Mouse (Mus musculus): ENCODE results near the gene Ccnd2.
A peak's percentile ranks its signal among the peaks of the same experiment; 100 is the strongest.

The Ccnd2 gene

DNA sequence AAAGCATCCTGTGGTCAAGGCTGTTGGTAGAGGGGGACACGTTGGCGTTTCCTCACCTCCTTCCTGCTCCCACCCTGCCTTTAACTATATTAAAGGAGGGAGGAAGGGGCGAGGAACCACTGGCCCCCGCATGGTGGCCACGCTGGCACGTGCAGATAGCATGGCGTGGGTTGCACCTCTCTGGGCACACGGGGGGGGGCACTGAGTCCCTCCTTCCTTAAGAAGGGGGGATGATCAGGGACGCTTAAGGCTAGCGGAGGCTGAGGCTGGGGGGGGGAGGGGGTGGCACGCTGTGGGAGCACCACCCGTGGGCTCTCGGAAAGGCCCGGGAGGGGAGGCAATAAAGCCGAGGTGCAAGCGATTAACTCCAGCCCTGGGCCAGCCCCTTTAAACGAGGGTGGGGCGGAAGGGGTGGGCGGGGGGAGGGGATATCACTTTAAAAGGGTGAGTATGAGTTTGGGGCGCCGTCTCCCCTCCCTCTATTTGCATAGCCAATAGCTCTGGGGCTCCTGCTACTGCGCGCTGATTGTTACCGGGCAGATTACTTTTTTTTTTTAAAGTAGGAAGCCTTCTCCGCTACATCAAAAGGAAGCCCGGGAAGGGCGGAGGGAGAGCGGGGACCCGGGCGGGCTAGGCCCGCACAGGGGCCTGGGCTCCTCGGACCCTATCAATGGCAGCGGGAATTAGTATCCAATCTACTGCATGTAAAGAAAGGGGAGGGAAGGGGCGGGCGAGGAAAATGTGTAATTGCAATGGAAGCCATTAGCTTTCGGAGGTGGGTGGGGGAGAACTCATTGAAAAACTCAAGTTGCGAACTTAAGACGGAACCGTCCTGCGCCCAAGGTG, at the start of gene Ccnd2:
Ccnd2 (minus strand) TSS at position 88 of the 846 bp plus-strand sequence.
- DNase-seq (ENCODE audit: low spot score in 2 of 2) = peak in 1 of 2 experiments; percentile 69

DNA sequence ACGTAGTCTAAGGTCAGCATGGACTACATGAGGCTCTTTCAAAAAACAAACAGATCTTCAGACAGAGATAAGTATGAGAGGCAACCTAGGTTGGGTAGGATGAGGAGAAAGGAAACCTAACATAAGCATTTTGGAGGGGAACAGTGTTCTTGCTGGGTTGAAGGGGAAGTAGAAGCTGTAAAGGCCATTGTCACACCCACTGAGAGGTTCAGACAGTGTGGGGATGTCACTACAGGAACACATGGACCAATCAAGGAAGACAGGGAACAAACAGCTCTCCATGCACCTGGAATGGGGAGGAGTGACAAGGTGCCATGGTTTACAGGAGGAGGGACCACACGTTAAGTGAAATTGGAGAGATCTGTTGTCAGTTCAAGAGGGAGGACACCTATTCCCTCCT, 45.0 kb upstream of the Ccnd2 start:
- no peak for DNase-seq (ENCODE audit: low spot score in 2 of 2)

DNA sequence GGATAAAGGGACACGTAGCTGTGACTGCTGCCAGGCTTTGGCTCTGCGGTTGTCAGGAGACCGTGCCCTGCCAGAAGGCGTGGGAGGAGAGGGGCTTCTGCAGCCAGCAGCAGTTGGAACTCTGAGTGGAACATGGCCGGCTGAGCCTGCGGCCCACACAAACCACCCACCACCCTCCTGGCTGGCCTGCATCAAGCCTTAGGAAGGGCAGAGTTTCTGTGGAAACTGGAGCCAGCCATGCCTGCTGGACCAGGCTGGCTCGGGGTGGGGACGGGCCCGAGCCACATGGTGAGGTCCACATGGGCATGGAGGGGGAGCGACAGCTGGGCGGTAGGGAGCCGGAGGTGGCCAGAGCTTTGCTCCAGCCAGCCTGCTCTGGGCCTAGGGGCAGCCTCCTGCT, 29.3 kb upstream of the Ccnd2 start:
- DNase-seq (ENCODE audit: low spot score in 2 of 2) = no peak

DNA sequence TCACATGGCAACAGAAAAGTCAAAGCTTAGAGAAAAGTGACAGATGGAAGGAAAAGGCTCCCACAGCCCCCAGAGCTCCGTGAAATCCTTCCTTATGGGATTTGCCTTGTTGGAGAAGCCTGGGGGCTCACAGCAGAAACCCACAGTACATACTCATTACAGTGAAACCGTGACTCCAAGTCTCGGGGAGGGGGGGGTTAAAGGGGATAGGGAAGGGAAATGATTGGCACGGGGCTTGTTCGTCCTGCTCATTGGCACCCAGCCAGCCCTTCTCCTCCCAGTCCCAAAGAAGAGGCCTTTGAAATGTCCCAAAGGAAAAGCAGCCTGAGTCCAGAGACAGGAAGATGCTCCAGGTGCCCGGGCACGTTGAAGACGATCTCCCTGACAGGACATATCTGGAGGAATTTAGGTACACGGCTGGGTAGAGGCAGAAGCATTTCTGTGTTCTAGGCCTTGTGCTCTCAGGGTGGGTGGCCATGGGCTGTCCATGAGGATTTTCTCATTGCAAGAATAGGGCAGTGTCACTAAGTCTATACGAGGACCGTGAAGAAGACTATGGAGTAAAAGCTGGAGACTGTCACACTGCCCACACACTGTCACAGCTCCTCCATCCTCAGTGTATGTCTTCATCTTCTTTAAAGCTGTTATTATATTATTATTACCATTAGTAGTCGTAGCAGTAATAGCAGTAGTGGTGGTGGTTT, 27.2 kb upstream of the Ccnd2 start:
- DNase-seq (ENCODE audit: low spot score in 2 of 2) = no peak

DNA sequence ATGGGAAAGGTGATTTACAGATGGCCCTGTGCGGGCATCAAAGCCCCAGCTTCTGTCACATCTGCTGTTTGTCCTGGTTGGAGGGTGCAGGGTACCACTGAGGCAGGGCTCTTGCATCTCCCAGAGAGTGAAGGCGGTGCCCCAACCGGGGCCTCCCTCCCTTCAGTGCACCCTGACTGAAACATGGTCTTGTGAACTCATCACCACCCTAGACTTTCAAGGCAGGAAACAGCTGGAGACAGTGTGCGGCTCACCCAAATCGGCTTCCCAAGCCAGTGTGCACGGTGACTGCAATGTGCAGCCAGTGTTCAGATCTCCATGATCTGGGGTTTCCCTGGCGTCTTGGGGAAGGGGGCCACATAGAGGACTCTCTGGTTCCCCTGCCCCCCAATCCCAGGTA, 26.0 kb upstream of the Ccnd2 start:
- no peak for DNase-seq (ENCODE audit: low spot score in 2 of 2)

DNA sequence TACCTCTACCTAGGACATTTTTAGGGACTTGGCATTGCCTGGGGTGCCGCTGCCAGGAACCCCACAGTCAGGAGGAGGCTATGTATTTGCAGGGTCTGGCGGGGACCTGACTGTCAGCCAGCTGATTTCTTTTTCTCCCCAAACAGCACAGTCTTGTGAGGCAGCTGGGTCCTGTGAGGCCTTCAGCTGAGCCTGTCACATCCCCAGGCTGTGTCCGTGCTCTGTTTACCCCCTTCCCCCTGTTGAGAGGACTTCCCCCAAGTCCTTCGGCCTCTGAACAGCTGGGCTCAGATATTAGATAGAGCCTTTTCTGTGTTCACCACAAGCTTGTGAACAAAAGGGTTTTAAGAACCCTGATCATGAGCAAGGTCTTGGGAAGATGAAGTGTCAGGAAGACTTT, 25.4 kb upstream of the Ccnd2 start:
- no peak for DNase-seq (ENCODE audit: low spot score in 2 of 2)

DNA sequence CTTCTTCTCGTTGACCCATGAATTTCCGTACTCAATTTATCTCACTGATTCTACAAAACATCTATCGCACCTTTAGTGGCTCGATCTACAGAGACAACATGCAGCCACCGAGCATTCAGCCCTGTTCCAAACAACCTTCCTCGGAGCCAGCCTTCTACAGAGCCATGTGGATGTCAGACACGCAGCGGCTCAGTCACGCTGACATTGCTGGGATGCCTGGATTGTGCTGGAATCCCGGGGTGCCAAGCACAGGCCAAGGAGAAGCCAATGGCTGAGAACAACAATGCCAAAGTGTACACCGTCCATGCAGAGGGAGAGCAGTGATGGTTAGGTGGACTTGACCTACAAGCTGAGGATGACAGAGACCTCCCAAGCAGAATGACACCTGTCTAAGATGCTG, 20.5 kb upstream of the Ccnd2 start:
- DNase-seq (ENCODE audit: low spot score in 2 of 2) = no peak

DNA sequence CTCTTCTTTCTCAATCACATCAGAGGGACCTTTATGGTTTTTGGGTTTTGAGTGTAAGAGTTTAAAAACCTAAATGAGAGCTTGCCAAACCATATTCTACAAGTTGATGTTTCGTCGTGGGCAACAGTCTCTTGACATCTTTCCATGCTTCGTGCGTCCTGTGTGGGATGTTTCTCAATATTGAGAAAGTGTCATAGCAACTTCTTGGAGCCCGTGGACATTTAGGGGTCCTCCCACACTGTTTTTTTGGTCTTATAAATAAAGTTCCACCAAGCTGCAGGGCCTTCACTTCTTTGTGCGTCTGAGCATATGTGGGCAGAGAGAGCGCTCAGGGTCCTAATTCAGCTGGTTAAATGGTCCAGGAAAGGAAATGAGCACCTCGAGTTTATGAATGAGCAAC, 18.7 kb upstream of the Ccnd2 start:
- no peak for DNase-seq (ENCODE audit: low spot score in 2 of 2)

DNA sequence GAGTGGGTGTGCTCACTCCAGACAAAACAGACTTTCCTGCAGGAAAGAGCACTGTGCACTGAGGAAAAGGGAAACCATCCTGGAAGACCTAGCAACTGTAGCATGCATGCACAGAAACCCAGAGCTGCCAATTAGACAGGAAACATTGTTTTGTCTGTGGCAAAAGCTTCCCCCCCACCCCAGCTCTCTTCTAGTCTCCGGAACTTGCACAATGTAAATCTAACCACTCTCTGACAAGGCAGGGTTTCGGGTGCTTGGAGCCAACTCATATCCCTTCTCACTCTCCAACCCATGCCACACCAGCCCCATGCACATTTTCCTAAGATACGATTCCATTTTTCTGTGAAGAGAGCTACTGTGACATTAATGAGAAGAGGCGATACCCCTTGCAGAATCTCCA, 13.7 kb upstream of the Ccnd2 start:
- DNase-seq (ENCODE audit: low spot score in 2 of 2) = no peak

DNA sequence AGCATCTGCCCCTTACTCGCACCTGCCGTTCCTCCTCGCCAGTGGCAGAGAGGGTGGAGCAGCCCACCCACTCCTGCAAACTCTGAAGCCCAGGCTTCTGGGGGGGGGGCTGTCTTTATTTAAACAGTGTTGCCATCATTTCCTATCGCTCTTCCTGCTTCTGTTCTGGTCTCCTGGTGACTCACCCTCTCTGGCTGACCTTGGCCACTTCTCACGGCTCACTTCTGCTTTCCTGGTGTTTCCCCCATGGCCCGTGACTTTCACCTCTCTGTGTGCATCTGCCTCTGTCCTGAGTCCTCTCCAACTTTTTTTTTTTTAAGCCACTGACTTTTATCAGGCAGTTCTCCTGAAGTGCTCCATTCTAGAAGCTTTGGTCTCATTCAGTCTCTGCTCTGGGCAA, 10.8 kb upstream of the Ccnd2 start:
- no peak for DNase-seq (ENCODE audit: low spot score in 2 of 2)

DNA sequence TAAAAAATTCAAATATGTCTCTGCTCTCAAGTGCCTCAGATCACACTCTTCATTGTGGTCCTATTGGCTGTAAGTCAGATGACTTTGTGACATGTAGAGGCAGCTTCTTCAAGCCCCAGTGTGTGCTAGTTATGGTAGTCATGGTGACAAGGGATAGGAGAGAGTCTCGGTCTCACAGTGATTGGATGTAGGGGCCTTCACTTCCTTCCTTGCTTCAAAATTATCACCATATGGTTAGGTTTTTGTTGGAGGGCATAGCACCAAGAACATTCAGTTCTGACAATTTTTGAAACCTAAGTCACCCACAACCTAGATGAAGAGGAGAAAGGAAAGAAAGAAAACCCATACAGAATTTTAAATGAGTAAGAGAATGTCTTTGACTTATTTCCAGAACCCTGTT, 5.3 kb upstream of the Ccnd2 start:
- no peak for DNase-seq (ENCODE audit: low spot score in 2 of 2)

DNA sequence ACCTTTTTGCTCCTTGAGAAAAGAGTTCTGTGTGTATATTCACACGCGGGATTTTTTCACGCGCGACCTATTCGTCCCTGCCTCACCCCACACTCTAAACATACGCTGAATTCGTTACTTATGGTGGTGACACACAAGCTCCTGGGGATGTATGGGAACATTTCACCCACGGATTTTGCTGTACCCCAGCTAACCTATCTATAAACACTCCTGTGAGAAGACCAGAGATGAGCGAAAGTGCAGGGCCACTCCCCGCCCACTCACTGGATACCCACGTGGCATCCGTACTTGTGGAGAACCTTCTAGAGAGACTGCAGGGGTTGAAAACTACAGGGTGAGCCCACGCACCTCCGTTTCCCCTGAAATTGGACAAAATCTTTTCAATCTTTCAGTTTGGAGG, 3.5 kb upstream of the Ccnd2 start:
- no peak for DNase-seq (ENCODE audit: low spot score in 2 of 2)

DNA sequence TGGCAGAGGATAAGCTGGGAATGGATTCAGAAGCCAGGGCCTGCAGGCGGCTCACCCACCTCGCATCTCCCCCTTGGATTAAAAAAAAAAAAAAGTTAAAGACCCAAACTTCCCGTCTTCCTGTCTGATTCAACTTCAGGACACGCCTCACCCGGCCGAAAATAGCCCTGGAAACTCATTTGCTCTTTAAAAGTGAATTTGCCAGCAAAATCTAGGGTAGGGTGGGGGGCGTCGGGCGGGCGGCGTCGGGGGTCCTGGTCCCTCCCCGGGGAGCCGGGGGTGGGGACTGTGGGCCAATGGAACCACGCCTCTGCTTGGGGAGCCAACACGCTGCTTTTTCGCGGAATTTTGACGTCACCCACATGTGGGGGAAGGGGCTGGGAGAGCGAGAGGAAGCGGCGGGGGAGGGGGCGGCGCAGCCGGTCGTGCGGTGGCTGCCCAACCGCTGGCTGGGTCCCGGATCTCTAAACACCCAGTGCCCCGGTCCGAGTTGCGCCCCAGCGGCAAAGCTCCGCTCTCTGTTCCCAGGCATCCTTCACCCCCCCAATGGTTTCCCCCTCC, 2.8 kb upstream of the Ccnd2 start:
- no peak for DNase-seq (ENCODE audit: low spot score in 2 of 2)

DNA sequence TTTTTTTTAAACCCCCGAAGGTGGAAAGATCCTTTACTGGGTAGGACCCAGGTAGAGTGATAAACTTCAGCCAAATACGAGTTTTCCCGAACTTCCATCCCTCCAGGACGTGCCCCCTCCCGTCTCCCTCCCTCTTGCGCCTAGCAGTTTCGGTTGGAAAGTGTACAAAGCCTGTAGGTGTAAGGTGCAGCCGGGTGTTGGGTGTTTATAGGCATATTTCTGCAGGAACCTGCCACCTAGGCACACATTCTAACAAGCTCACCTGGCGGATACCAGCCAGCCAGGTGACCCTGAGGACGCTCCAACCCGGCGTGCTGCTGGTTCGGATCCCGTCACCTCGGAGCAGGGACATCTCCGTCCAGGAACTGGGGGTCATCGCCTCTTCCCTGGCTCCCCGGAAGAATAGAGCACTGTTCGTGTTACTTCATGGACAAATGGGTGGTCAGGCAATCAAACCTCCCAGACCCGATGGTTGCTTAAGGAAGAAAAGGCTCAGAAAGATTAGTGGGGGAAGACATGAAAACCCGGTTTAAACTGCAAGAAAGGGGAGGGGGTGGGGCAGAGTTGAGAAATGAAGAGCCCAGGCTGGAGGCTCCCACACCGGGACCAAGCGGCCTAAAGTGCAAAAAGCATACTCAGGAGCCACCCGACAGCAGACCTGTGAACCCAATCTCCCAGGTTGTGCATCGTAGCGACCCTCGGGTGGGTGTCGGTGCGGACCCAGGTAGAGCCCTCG, 2.1 kb upstream of the Ccnd2 start:
- DNase-seq (ENCODE audit: low spot score in 2 of 2) = no peak

DNA sequence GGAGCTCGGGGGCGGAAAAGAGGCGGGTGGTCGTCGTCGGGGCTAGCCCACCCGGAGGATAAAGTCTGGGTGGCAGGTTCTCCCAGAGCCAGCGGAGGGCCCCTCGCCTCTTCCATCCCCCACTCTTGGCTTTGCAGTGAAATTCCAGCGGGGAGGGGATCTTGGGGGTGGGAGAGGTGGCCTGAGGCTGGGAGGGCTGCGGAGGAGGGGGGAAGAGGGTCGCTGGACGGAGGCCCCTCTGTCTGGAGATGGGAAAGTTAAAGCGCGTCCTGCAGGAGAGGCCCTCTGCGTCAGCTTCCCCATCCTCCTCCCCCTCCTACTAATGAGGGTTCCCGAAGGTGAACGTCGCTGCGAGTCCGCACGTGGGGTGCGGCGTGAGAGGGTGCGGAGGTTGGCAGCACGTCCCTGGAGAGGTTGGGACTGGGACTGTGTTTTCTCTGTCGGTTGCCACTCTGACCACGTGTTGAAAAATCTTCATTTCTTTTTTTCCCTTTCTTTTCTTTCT, 1.4 kb upstream of the Ccnd2 start:
- DNase-seq (ENCODE audit: low spot score in 2 of 2) = no peak

DNA sequence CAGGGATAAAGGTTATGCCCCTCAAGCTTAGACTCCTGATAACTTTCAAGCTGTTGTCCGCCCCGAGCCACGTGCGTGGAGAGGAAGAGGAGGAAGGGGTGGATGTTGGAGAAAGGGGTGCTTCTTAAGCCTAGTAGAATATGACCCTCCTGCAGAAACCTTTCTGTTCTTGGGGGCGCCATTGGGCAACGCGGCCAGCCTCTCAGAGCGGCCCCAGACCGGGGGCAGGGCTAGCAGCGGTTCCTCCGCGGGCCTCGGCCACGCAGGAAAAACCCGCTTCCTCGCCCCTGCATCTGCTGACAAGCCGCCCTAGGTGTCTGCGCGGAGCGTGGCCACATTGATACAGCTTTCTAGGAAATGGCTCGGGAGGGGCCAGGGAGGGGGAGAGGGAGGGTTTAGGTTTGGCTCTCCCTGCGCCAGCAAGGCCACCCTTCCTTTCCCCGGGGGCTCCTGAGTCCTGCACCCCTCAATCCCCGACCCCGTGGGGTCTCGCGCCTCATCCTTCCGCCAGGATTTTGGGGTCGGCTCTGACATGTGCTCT, 358 bp downstream of the Ccnd2 start:
- no peak for DNase-seq (ENCODE audit: low spot score in 2 of 2)

DNA sequence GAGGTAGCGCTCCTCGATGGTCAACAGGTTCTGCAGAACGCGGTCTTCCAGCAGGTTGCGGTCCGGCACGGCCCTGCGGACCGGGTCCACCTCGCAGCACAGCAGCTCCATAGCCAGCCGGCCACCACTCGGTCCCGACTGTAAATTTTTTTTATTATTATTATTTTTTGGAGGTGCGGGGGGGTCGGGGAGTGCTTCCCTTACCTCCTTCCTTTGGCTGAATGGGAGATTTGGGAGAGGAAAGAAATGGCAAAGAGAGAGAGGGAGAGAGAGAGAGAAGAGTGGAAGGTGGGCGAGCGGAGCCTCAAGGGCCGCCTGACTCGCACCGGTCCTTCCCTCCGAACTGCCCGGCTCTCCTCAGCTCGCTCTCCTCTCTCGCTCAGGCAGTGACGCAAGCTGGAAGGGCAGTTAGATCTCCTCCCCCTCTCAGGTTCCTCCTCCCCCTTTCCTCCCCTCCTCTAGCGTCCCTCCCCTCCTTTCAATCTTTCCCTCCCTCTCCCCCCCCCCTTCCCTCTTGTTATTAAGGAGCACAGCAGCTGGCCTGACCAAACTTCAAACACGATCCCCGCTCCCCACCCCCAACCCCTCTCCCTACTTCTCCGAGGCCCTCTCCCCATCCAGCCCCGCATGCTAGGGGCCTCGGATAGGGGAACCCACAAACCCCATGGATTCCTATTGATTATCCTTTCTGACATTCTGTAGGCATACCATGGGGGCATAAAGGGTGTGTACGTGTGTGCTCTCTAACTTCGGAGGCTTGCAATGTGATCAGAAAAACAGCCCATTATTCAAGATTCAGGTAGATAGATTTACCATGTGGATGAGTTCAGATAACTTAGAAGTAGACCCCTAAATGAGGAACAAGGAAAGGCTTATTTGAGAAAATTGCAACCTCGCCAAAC, 1.1 kb downstream of the Ccnd2 start:
- peak in 1 of 2 experiments; percentile 80 for DNase-seq (ENCODE audit: low spot score in 2 of 2)

DNA sequence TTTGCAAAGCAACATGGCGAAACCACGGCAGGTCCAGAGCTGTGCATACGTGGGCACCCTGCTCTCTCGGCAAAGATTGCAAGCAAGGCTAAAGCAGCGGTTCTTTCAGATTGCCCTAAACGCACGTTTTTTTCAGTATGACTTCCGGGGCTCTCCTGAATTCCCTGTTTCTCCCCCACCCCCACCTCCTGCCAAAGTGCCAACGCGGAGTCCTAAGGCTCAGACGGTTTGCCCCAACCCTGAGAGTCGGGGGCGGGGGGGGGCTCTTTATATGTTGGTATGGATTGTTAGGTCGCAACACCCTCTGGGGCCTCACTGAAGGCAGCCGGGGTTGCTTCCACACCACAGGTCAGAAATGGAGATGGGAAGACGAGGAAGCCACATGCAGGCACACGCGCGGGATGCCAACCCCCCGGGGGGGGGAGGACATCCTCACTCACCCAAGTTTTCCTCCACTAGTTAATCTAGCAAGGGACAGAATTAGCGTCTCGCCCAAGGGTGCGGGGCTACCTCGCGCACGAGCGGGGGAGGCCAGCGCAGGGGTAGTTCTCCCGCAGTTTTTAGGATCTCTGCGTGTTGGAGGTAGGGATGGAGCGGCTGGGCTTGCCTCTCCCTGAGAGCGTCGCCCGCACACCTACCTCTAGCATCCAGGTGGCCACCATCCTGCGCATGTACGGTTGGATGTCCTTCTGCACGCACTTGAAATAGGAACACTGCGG, 1.9 kb downstream of the Ccnd2 start:
- DNase-seq (ENCODE audit: low spot score in 2 of 2) = no peak

DNA sequence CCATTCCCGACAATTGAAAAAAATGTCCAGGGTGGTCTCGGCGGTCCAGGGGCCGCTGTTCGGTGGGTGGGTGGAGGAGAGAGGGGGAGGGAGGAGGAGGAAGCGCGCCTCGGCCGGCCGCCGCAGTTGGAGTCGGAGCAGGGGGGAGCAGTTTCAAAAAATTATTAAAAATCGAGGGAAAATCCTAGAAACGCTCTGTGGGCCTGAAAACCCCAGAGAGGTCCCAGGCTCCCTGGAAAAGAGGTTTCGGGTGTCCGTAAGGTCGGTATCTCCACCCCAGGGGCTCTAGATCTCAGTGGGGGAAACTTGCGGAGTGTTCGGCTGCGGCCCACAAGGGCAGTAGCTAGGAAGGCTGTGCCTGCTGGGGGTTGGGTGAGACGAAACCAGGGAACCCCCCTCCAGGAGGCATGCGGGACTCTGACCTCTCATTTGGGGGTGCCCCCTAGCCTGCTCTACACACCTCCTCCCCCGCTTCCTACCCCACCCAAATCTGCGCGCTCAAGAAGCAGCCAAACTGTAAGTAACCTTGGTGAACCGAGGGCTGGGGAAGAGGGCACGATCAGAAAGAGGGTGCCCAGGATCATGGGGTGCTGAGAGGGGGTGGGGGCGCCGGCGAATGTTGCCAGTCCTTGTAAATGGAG, 2.6 kb downstream of the Ccnd2 start:
- DNase-seq (ENCODE audit: low spot score in 2 of 2) = no peak

All from urinary bladder, postnatal 36 days (tissue).